Mouse (Mus musculus): ENCODE measurements at regions not wholly inside any gene's neighbourhood (a gene's known extent, or its start where the extent isn't known, plus 50 kb on each side); places are given as distances from the start of the nearest gene placed in this dataset.
"Not testable (repeated sequence)": the region's sequence is repeated elsewhere in the genome, so short reads cannot be mapped to it uniquely, and the experiment has no call there.

GRCm38 (mm10) chr5:118481794-118482049 is 78.8 kb upstream of the Med13l start:
- Histone ChIP-seq H3K27ac (ENCODE audit: insufficient read depth, low read depth, low read length, poor library complexity, severe bottlenecking) (no peak overlapping the region; the same call in 1 of the 2 replicates), H3K9me3 (ENCODE audit: control insufficient read depth, insufficient read depth, low read depth, low read length) (no peaks in the 10 kb centered on the region), H3K4me1 (ENCODE audit: control insufficient read depth in 2 of 2, insufficient read depth in 2 of 2, low read length in 2 of 2, poor library complexity in 1 of 2) (peaks cover 14 to 41% of the 10 kb centered on the region in 2 experiments), H3K9ac (ENCODE audit: insufficient read depth, low read depth, low read length, poor library complexity, severe bottlenecking) (no peak overlapping the region), H3K4me3 (ENCODE audit: insufficient read depth in 1 of 2, low read depth in 1 of 2, low read length in 2 of 2, poor library complexity in 1 of 2, severe bottlenecking in 1 of 2) (peak overlapping the region in 1 of 2 experiments; percentile 60; a peak in 1 of 4 replicates), H3K36me3 (ENCODE audit: control insufficient read depth, insufficient read depth, low read length, poor library complexity, severe bottlenecking) (no peaks in the 10 kb centered on the region)
- DNase-seq (ENCODE audit: low read depth, low spot score) = no peak
- in situ Hi-C loops (cut with MboI; ENCODE audit: low sequenced_read_pairs in 2 of 2, unreplicated experiment in 2 of 2) = no loop called here
- no peak; the same call in 1 of the 2 replicates for TF ChIP-seq MAFK (IDR thresholded peaks at IDR 0.05; ENCODE audit: insufficient read depth, low read depth, low read length)
- no peak for TF ChIP-seq ZC3H11A (IDR thresholded peaks at IDR 0.05; ENCODE audit: borderline replicate concordance, low read depth, low read length)
- no peak for TF ChIP-seq CHD2 (IDR thresholded peaks at IDR 0.05; ENCODE audit: low read depth, low read length)
- TF ChIP-seq HCFC1 (IDR thresholded peaks at IDR 0.05; ENCODE audit: borderline replicate concordance, insufficient read depth, low read length) = no peak
- TF ChIP-seq ZNF384 (IDR thresholded peaks at IDR 0.05; ENCODE audit: low read depth, low read length) = no peak

- in situ Hi-C loops (cut with MboI; ENCODE audit: low sequenced_read_pairs in 2 of 2, unreplicated experiment in 2 of 2) = no loop called here
- H3K4me3 ChIP-seq (ENCODE audit: insufficient read depth in 1 of 2, low read depth in 1 of 2, low read length in 2 of 2, poor library complexity in 1 of 2, severe bottlenecking in 1 of 2) = no peak overlapping the region
- peaks cover 11 to 34% of the 10 kb centered on the region in 2 experiments for H3K4me1 ChIP-seq (ENCODE audit: control insufficient read depth in 2 of 2, insufficient read depth in 2 of 2, low read length in 2 of 2, poor library complexity in 1 of 2)
- no peak for TF ChIP-seq CHD2 (IDR thresholded peaks at IDR 0.05; ENCODE audit: low read depth, low read length)
- no peak for TF ChIP-seq HCFC1 (IDR thresholded peaks at IDR 0.05; ENCODE audit: borderline replicate concordance, insufficient read depth, low read length)
- no peak for TF ChIP-seq ZC3H11A (IDR thresholded peaks at IDR 0.05; ENCODE audit: borderline replicate concordance, low read depth, low read length)
- TF ChIP-seq ZNF384 (IDR thresholded peaks at IDR 0.05; ENCODE audit: low read depth, low read length) = no peak
- TF ChIP-seq MAFK (IDR thresholded peaks at IDR 0.05; ENCODE audit: insufficient read depth, low read depth, low read length) = no peak
- H3K9ac ChIP-seq (ENCODE audit: insufficient read depth, low read depth, low read length, poor library complexity, severe bottlenecking) = no peak overlapping the region
- DNase-seq (ENCODE audit: low read depth, low spot score) = no peak
- no peaks in the 10 kb centered on the region for H3K36me3 ChIP-seq (ENCODE audit: control insufficient read depth, insufficient read depth, low read length, poor library complexity, severe bottlenecking)
- H3K9me3 ChIP-seq (ENCODE audit: control insufficient read depth, insufficient read depth, low read depth, low read length) = no peaks in the 10 kb centered on the region
- peak overlapping the region; percentile 93 for H3K27ac ChIP-seq (ENCODE audit: insufficient read depth, low read depth, low read length, poor library complexity, severe bottlenecking)
Observed at GRCm38 (mm10) chr5:118482598-118482997, 77.9 kb upstream of the Med13l start.

GRCm38 (mm10) chr5:118483001-118483400 is 77.5 kb upstream of the Med13l start:
- TF ChIP-seq MAFK (IDR thresholded peaks at IDR 0.05; ENCODE audit: insufficient read depth, low read depth, low read length) = no peak
- TF ChIP-seq CHD2 (IDR thresholded peaks at IDR 0.05; ENCODE audit: low read depth, low read length) = no peak
- no peak for TF ChIP-seq ZC3H11A (IDR thresholded peaks at IDR 0.05; ENCODE audit: borderline replicate concordance, low read depth, low read length)
- no peak for TF ChIP-seq HCFC1 (IDR thresholded peaks at IDR 0.05; ENCODE audit: borderline replicate concordance, insufficient read depth, low read length)
- no peak for TF ChIP-seq ZNF384 (IDR thresholded peaks at IDR 0.05; ENCODE audit: low read depth, low read length)
- no peak for DNase-seq (ENCODE audit: low read depth, low spot score)
- H3K4me3 ChIP-seq (ENCODE audit: insufficient read depth in 1 of 2, low read depth in 1 of 2, low read length in 2 of 2, poor library complexity in 1 of 2, severe bottlenecking in 1 of 2) = no peak overlapping the region
- H3K9ac ChIP-seq (ENCODE audit: insufficient read depth, low read depth, low read length, poor library complexity, severe bottlenecking) = peak overlapping the region; percentile 53; the same call in 1 of the 2 replicates
- in situ Hi-C loops (cut with MboI; ENCODE audit: low sequenced_read_pairs in 2 of 2, unreplicated experiment in 2 of 2) = no loop called here
- peak overlapping the region; percentile 93 for H3K27ac ChIP-seq (ENCODE audit: insufficient read depth, low read depth, low read length, poor library complexity, severe bottlenecking)
- no peaks in the 10 kb centered on the region for H3K36me3 ChIP-seq (ENCODE audit: control insufficient read depth, insufficient read depth, low read length, poor library complexity, severe bottlenecking)
- no peaks in the 10 kb centered on the region for H3K9me3 ChIP-seq (ENCODE audit: control insufficient read depth, insufficient read depth, low read depth, low read length)
- peaks cover 8 to 33% of the 10 kb centered on the region in 2 experiments for H3K4me1 ChIP-seq (ENCODE audit: control insufficient read depth in 2 of 2, insufficient read depth in 2 of 2, low read length in 2 of 2, poor library complexity in 1 of 2)

GRCm38 (mm10) chr5:118483532-118483931 is 76.9 kb upstream of the Med13l start:
- Histone ChIP-seq H3K4me3 (ENCODE audit: insufficient read depth in 1 of 2, low read depth in 1 of 2, low read length in 2 of 2, poor library complexity in 1 of 2, severe bottlenecking in 1 of 2) (no peak overlapping the region), H3K4me1 (ENCODE audit: control insufficient read depth in 2 of 2, insufficient read depth in 2 of 2, low read length in 2 of 2, poor library complexity in 1 of 2) (peaks cover 8 to 36% of the 10 kb centered on the region in 2 experiments), H3K36me3 (ENCODE audit: control insufficient read depth, insufficient read depth, low read length, poor library complexity, severe bottlenecking) (no peaks in the 10 kb centered on the region), H3K27ac (ENCODE audit: insufficient read depth, low read depth, low read length, poor library complexity, severe bottlenecking) (peak overlapping the region; percentile 93), H3K9ac (ENCODE audit: insufficient read depth, low read depth, low read length, poor library complexity, severe bottlenecking) (peak overlapping the region; percentile 53; the same call in 1 of the 2 replicates), H3K9me3 (ENCODE audit: control insufficient read depth, insufficient read depth, low read depth, low read length) (no peaks in the 10 kb centered on the region)
- peak; percentile 63 for DNase-seq (ENCODE audit: low read depth, low spot score)
- 0 out of 2 replicates have a peak, but pooled peaks have one; percentile 39 for TF ChIP-seq CHD2 (IDR thresholded peaks at IDR 0.05; ENCODE audit: low read depth, low read length)
- TF ChIP-seq MAFK (IDR thresholded peaks at IDR 0.05; ENCODE audit: insufficient read depth, low read depth, low read length) = no peak
- in situ Hi-C loops (cut with MboI; ENCODE audit: low sequenced_read_pairs in 2 of 2, unreplicated experiment in 2 of 2) = no loop called here

GRCm38 (mm10) chr5:118485191-118485590 is 75.3 kb upstream of the Med13l start:
- in situ Hi-C loops (cut with MboI; ENCODE audit: low sequenced_read_pairs in 2 of 2, unreplicated experiment in 2 of 2) = no loop called here

GRCm38 (mm10) chr5:118492522-118492921 is 68.0 kb upstream of the Med13l start:
- in situ Hi-C loops (cut with MboI; ENCODE audit: low sequenced_read_pairs in 2 of 2, unreplicated experiment in 2 of 2); H3K9me3 ChIP-seq (ENCODE audit: control insufficient read depth, insufficient read depth, low read depth, low read length); H3K9ac ChIP-seq (ENCODE audit: insufficient read depth, low read depth, low read length, poor library complexity, severe bottlenecking); H3K4me3 ChIP-seq (ENCODE audit: insufficient read depth in 1 of 2, low read depth in 1 of 2, low read length in 2 of 2, poor library complexity in 1 of 2, severe bottlenecking in 1 of 2); H3K27ac ChIP-seq (ENCODE audit: insufficient read depth, low read depth, low read length, poor library complexity, severe bottlenecking); H3K36me3 ChIP-seq (ENCODE audit: control insufficient read depth, insufficient read depth, low read length, poor library complexity, severe bottlenecking); DNase-seq (ENCODE audit: low read depth, low spot score): not testable (repeated sequence)
- H3K4me1 ChIP-seq (ENCODE audit: control insufficient read depth in 2 of 2, insufficient read depth in 2 of 2, low read length in 2 of 2, poor library complexity in 1 of 2) = peaks cover 1 to 18% of the 10 kb centered on the region in 2 experiments; a peak in 3 of 4 replicates

More at GRCm38 (mm10) chr5:118485191-118485590, 75.3 kb upstream of the Med13l start:
- H3K27ac ChIP-seq (ENCODE audit: insufficient read depth, low read depth, low read length, poor library complexity, severe bottlenecking) = no peak overlapping the region
- no peak overlapping the region for H3K9ac ChIP-seq (ENCODE audit: insufficient read depth, low read depth, low read length, poor library complexity, severe bottlenecking)
- peaks cover 8 to 39% of the 10 kb centered on the region in 2 experiments for H3K4me1 ChIP-seq (ENCODE audit: control insufficient read depth in 2 of 2, insufficient read depth in 2 of 2, low read length in 2 of 2, poor library complexity in 1 of 2)
- no peak for TF ChIP-seq CHD2 (IDR thresholded peaks at IDR 0.05; ENCODE audit: low read depth, low read length)
- TF ChIP-seq HCFC1 (IDR thresholded peaks at IDR 0.05; ENCODE audit: borderline replicate concordance, insufficient read depth, low read length) = no peak
- no peak for TF ChIP-seq ZNF384 (IDR thresholded peaks at IDR 0.05; ENCODE audit: low read depth, low read length)
- TF ChIP-seq ZC3H11A (IDR thresholded peaks at IDR 0.05; ENCODE audit: borderline replicate concordance, low read depth, low read length) = no peak
- no peak for TF ChIP-seq MAFK (IDR thresholded peaks at IDR 0.05; ENCODE audit: insufficient read depth, low read depth, low read length)
- no peaks in the 10 kb centered on the region for H3K9me3 ChIP-seq (ENCODE audit: control insufficient read depth, insufficient read depth, low read depth, low read length)
- no peak for DNase-seq (ENCODE audit: low read depth, low spot score)
- no peaks in the 10 kb centered on the region for H3K36me3 ChIP-seq (ENCODE audit: control insufficient read depth, insufficient read depth, low read length, poor library complexity, severe bottlenecking)
- no peak overlapping the region for H3K4me3 ChIP-seq (ENCODE audit: insufficient read depth in 1 of 2, low read depth in 1 of 2, low read length in 2 of 2, poor library complexity in 1 of 2, severe bottlenecking in 1 of 2)
